Mouse (Mus musculus) MEL (cell line): ENCODE measurements around the gene Tgfbi. TPM values are rescaled to one million over a fixed set of nuclear protein-coding genes. Genes with fewer than 3 reads are reported as not detected.

ENCODE experiments used
- DNase-seq: peaks from one replicate; pipeline ENCODE4 v3.0.0; 2011; ENCODE audit warnings: low read depth, low spot score
- H3K27ac ChIP-seq: 2 replicates; pipeline ENCODE4 v1.5.1; 2012; ENCODE audit warnings: low read depth, mild to moderate bottlenecking, control low read depth, low read length, moderate library complexity; ENCODE audit not compliant: control insufficient read depth
- H3K27me3 ChIP-seq, 2 experiments: fragments of 150-350 bp in 1 of 2; sonication (generic) in 1 of 2; 2 replicates each; pipeline ENCODE4 v1.6.1; 2012; ENCODE audit warnings: low read length in 2 of 2, mild to moderate bottlenecking in 2 of 2, improper control_type of control experiment in 1 of 2, moderate library complexity in 1 of 2; ENCODE audit not compliant: insufficient read depth in 2 of 2, control insufficient read depth in 1 of 2
- H3K36me3 ChIP-seq, 2 experiments: 2 replicates each; pipeline ENCODE4 v1.6.1; 2012 to 2014; ENCODE audit warnings: low read length in 2 of 2, improper control_type of control experiment in 1 of 2, inconsistent platforms in 1 of 2, mild to moderate bottlenecking in 1 of 2; ENCODE audit not compliant: insufficient read depth in 2 of 2, control insufficient read depth in 1 of 2
- H3K4me1 ChIP-seq, 2 experiments: fragments of 150-350 bp in 1 of 2; sonication (generic) in 1 of 2; 2 replicates each; pipeline ENCODE4 v1.6.1; 2012; ENCODE audit warnings: low read length in 2 of 2, improper control_type of control experiment in 1 of 2, mild to moderate bottlenecking in 1 of 2; ENCODE audit not compliant: insufficient read depth in 2 of 2, control insufficient read depth in 1 of 2
- H3K4me3 ChIP-seq, 2 experiments: fragments of 150-350 bp in 1 of 2; sonication (generic) in 1 of 2; 2 replicates each; pipeline ENCODE4 v1.5.1; 2012; ENCODE audit warnings: low read depth in 2 of 2, low read length in 2 of 2, mild to moderate bottlenecking in 2 of 2, moderate library complexity in 2 of 2, control low read depth in 1 of 2, improper control_type of control experiment in 1 of 2; ENCODE audit not compliant: control insufficient read depth in 1 of 2, insufficient read depth in 1 of 2
- H3K79me2 ChIP-seq: 2 replicates; pipeline ENCODE4 v1.6.1; 2012; ENCODE audit warnings: mild to moderate bottlenecking, low read length, moderate library complexity; ENCODE audit not compliant: control insufficient read depth, poor library complexity, insufficient read depth
- H3K9ac ChIP-seq: 2 replicates; pipeline ENCODE4 v1.6.1; 2012; ENCODE audit warnings: low read depth, mild to moderate bottlenecking, control low read depth, low read length, moderate library complexity; ENCODE audit not compliant: control insufficient read depth, poor library complexity, severe bottlenecking
- H3K9me3 ChIP-seq: fragments of 150-350 bp; sonication (generic); replicated peaks from 2 replicates; pipeline ENCODE4 v1.6.1; 2012; ENCODE audit warnings: mild to moderate bottlenecking, low read length, improper control_type of control experiment, moderate library complexity; ENCODE audit not compliant: insufficient read depth
- CHD2 ChIP-seq: IDR thresholded peaks from 2 replicates; pipeline ENCODE4 v1.6.1; 2011; ENCODE audit warnings: low read length, improper control_type of control experiment
- CTCF ChIP-seq, 3 experiments: IDR thresholded peaks in 2 of 3; conservative IDR thresholded peaks in 1 of 3; 2 replicates each; pipeline ENCODE4 v1.5.1; 2011 to 2012; ENCODE audit warnings: low read length in 3 of 3, low read depth in 2 of 3, mild to moderate bottlenecking in 2 of 3, improper control_type of control experiment in 1 of 3, inconsistent platforms in 1 of 3, mixed read lengths in 1 of 3, moderate library complexity in 1 of 3; ENCODE audit not compliant: control insufficient read depth in 1 of 3, insufficient read depth in 1 of 3, poor library complexity in 1 of 3, severe bottlenecking in 1 of 3
- ELF1 ChIP-seq: IDR thresholded peaks from 2 replicates; pipeline ENCODE4 v1.6.1; 2014; ENCODE audit warnings: low read depth, mild to moderate bottlenecking, inconsistent platforms, low read length, improper control_type of control experiment, moderate library complexity
- EP300 ChIP-seq, 2 experiments: IDR thresholded peaks; 2 replicates each; pipeline ENCODE4 v1.6.1; 2011; ENCODE audit warnings: improper control_type of control experiment in 2 of 2, low read length in 2 of 2, low read depth in 1 of 2, mild to moderate bottlenecking in 1 of 2
- ETS1 ChIP-seq: IDR thresholded peaks from 2 replicates; pipeline ENCODE4 v1.6.1; 2012; ENCODE audit warnings: low read depth, mild to moderate bottlenecking, inconsistent platforms, low read length, improper control_type of control experiment, moderate library complexity
- HCFC1 ChIP-seq: IDR thresholded peaks from 2 replicates; pipeline ENCODE4 v1.6.1; 2012; ENCODE audit warnings: low read depth, mild to moderate bottlenecking, inconsistent platforms, low read length, improper control_type of control experiment, moderate library complexity
- MAFK ChIP-seq: IDR thresholded peaks from 2 replicates; pipeline ENCODE4 v1.6.1; 2011; ENCODE audit warnings: low read depth, mild to moderate bottlenecking, low read length, improper control_type of control experiment, borderline replicate concordance
- MAX ChIP-seq: IDR thresholded peaks from 2 replicates; pipeline ENCODE4 v1.6.1; 2011; ENCODE audit warnings: low read length, improper control_type of control experiment
- MAZ ChIP-seq: IDR thresholded peaks from 2 replicates; pipeline ENCODE4 v1.6.1; 2012; ENCODE audit warnings: low read depth, mild to moderate bottlenecking, inconsistent platforms, low read length, improper control_type of control experiment
- MYB ChIP-seq: IDR thresholded peaks from 2 replicates; pipeline ENCODE4 v1.6.1; 2011; ENCODE audit warnings: mild to moderate bottlenecking, low read depth, low read length, improper control_type of control experiment
- MYC ChIP-seq: IDR thresholded peaks from 2 replicates; pipeline ENCODE4 v1.6.1; 2011; ENCODE audit warnings: low read depth, mild to moderate bottlenecking, low read length, improper control_type of control experiment, moderate library complexity
- SMC3 ChIP-seq: IDR thresholded peaks from 2 replicates; pipeline ENCODE4 v1.6.1; 2011; ENCODE audit warnings: low read depth, low read length, improper control_type of control experiment
- USF1 ChIP-seq: IDR thresholded peaks from 2 replicates; pipeline ENCODE4 v1.6.1; 2014; ENCODE audit warnings: low read depth, mild to moderate bottlenecking, inconsistent platforms, low read length, improper control_type of control experiment, moderate library complexity
- USF2 ChIP-seq, 2 experiments: IDR thresholded peaks; 2 replicates each; pipeline ENCODE4 v1.6.1; 2011 to 2012; ENCODE audit warnings: improper control_type of control experiment in 2 of 2, low read length in 2 of 2, borderline replicate concordance in 1 of 2, inconsistent platforms in 1 of 2, low read depth in 1 of 2, mild to moderate bottlenecking in 1 of 2; ENCODE audit not compliant: insufficient read depth in 1 of 2
- ZC3H11A ChIP-seq: IDR thresholded peaks from 2 replicates; pipeline ENCODE4 v1.6.1; 2012; ENCODE audit warnings: low read depth, mild to moderate bottlenecking, inconsistent platforms, low read length, improper control_type of control experiment
- ZMIZ1 ChIP-seq: IDR thresholded peaks from 2 replicates; pipeline ENCODE4 v1.6.1; 2012; ENCODE audit warnings: low read depth, mild to moderate bottlenecking, inconsistent platforms, low read length, improper control_type of control experiment, moderate library complexity
- polyA plus RNA-seq, 2 experiments: library from polyadenylated mRNA; stranded (reverse) in 1 of 2; unstranded in 1 of 2; fragments of >175 nt in 1 of 2; fragments of >200 nt in 1 of 2; gene quantifications; 2 replicates each; pipeline versions ENCODE4 v1.2.1 to v1.2.4; 2012; ENCODE audit warnings: low replicate concordance in 2 of 2, low read depth in 1 of 2; ENCODE audit not compliant: insufficient read length in 2 of 2, insufficient read depth in 1 of 2, missing spikeins in 1 of 2
- total RNA-seq: library from RNA; depleted of rRNA; stranded (reverse); fragments of 300-350 nt; gene quantifications from 2 replicates; pipeline ENCODE4 v1.2.3, GENCODE M21; 2012

Tgfbi gene
- total and polyA plus RNA-seq, 3 experiments: not detected

DNA sequence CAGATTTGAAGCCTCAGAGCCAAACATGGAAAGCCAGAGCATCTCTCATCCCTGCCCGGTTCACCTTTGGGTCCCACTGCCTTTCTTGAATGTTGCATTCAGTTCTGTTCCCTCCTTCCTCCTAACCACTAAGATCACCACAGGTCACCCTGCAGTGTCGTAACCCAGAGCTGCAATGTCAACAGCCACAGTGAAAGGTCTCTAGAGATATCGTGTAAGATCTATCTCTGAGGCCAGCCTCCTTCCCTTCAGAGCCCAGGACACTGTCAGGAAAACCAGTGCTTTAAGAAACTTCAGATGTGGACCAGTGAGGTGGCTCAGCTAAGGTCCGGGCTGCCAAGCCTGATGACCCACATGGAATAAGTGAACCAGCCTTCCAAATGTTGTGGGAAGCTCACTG is 1.8 kb downstream of the Tgfbi start:
- H3K27me3 ChIP-seq: no peaks in the 10 kb centered on the region
- no peak for DNase-seq
- no peak overlapping the region for H3K27ac ChIP-seq

DNA sequence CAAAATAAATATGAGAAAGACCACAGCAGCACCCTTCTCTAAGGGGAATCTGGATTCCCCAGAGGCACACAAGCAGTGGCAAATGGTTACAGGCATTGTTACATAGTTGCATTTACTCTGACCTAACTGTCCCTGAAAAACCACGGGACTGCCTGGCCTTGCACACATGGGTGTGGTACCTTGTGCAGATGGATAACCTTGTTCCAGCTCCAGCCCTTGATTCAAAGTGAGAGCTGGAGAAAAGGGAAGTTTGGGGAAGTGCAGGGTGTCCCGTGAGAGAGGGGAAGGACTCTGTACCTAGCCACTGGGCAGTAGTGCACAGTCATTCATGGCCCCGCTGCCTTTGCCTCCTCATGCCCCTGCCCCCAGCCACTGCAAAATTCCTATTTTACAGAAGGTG is 2.4 kb downstream of the Tgfbi start:
- no peaks in the 10 kb centered on the region for H3K36me3 ChIP-seq
- no peak overlapping the region for H3K9ac ChIP-seq
- DNase-seq: no peak
- H3K4me1 ChIP-seq: no peaks in the 10 kb centered on the region
- no peaks in the 10 kb centered on the region for H3K79me2 ChIP-seq
- H3K9me3 ChIP-seq: no peaks in the 10 kb centered on the region
- H3K27me3 ChIP-seq: no peaks in the 10 kb centered on the region
- H3K4me3 ChIP-seq: no peak overlapping the region
- H3K27ac ChIP-seq: no peak overlapping the region
- no peak for TF ChIP-seq MAZ
- no peak for TF ChIP-seq MYC
- TF ChIP-seq MAX: no peak
- TF ChIP-seq MYB: no peak
- TF ChIP-seq SMC3: no peak
- TF ChIP-seq USF1: no peak

More for the DNA sequence above, 1.8 kb downstream of the Tgfbi start:
- no peaks in the 10 kb centered on the region for H3K79me2 ChIP-seq
- H3K9me3 ChIP-seq: no peaks in the 10 kb centered on the region
- no peak for TF ChIP-seq ETS1
- TF ChIP-seq CHD2: no peak
- no peak for TF ChIP-seq MAFK
- TF ChIP-seq EP300 (IDR thresholded peaks at IDR 0.05; ENCODE audit: low read depth in 1 of 2, low read length in 2 of 2): no peak
- no peak overlapping the region for H3K9ac ChIP-seq
- no peaks in the 10 kb centered on the region for H3K4me1 ChIP-seq
- H3K4me3 ChIP-seq: no peak overlapping the region
- no peaks in the 10 kb centered on the region for H3K36me3 ChIP-seq

DNA sequence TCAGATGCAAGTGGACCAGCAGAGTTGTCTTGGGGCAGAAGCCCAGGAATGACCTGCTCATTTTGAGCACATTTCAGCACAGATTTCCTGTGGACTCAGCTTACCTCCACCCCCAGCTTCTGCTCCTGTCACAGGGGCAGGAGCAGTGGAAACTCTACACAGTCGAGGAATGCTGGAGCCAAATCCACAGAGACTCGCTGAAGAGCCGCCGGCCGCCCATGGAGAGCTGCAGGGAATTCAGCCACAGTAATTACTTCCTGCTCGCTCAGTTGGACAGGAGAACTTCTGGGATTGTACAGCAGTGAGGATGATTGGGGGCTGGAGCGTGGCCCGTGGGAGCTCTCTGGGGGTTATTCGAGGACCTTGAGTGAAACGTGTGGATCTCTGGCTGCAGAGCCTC is 3.0 kb downstream of the Tgfbi start:
- no peaks in the 10 kb centered on the region for H3K36me3 ChIP-seq
- no peak for DNase-seq
- no peaks in the 10 kb centered on the region for H3K27me3 ChIP-seq
- H3K9me3 ChIP-seq: no peaks in the 10 kb centered on the region
- H3K4me3 ChIP-seq: no peak overlapping the region
- no peak overlapping the region for H3K9ac ChIP-seq
- no peaks in the 10 kb centered on the region for H3K79me2 ChIP-seq
- no peaks in the 10 kb centered on the region for H3K4me1 ChIP-seq
- H3K27ac ChIP-seq: no peak overlapping the region
- TF ChIP-seq ZC3H11A: no peak
- no peak for TF ChIP-seq HCFC1
- no peak for TF ChIP-seq ELF1
- TF ChIP-seq ZMIZ1: no peak
- no peak for TF ChIP-seq USF2 (IDR thresholded peaks at IDR 0.05; ENCODE audit: borderline replicate concordance in 1 of 2, insufficient read depth in 1 of 2, low read depth in 1 of 2, low read length in 2 of 2)
- TF ChIP-seq CTCF (IDR thresholded peaks at IDR 0.05 in 2 of 3, conservative IDR thresholded peaks at IDR 0.05 in 1 of 3; ENCODE audit: control insufficient read depth in 1 of 3, insufficient read depth in 1 of 3, low read depth in 2 of 3, low read length in 3 of 3, poor library complexity in 1 of 3, severe bottlenecking in 1 of 3): no peak
- TF ChIP-seq, all 39 proteins: peak for 0
